Mouse (Mus musculus) heart, embryonic 12.5 days (tissue): ENCODE results near the gene Astn1. TPM values are rescaled to one million over a fixed set of nuclear protein-coding genes. Genes with fewer than 3 reads are reported as not detected.
A peak's percentile ranks its signal among the peaks of the same experiment; 100 is the strongest.

Experiments
- ATAC-seq: fragments of 200-750 bp; cut with Nextera tagmentation; 2 replicates; pipeline ENCODE4 v1.8.0; 2017; ENCODE audit warnings: moderate TSS enrichment, moderate library complexity; ENCODE audit not compliant: insufficient number of reproducible peaks, low FRiP score
- H3K27ac ChIP-seq: fragments of 300-500 bp; sonication (generic); 2 replicates; pipeline ENCODE4 v1.5.1; 2016; ENCODE audit warnings: mild to moderate bottlenecking, moderate library complexity; ENCODE audit not compliant: poor library complexity, severe bottlenecking
- H3K27me3 ChIP-seq: fragments of 300-500 bp; sonication (generic); replicated peaks from 2 replicates; pipeline ENCODE4 v1.6.1; 2016; ENCODE audit warnings: mild to moderate bottlenecking, moderate library complexity
- H3K36me3 ChIP-seq: fragments of 300-500 bp; sonication (generic); 2 replicates; pipeline ENCODE4 v1.6.1; 2016; ENCODE audit warnings: mild to moderate bottlenecking, moderate library complexity
- H3K4me1 ChIP-seq: fragments of 300-500 bp; sonication (generic); replicated peaks from 2 replicates; pipeline ENCODE4 v1.6.1; 2016; ENCODE audit warnings: mild to moderate bottlenecking
- H3K4me2 ChIP-seq: fragments of 300-500 bp; sonication (generic); 2 replicates; pipeline ENCODE4 v1.6.1; 2016; ENCODE audit warnings: mild to moderate bottlenecking, moderate library complexity
- H3K4me3 ChIP-seq: fragments of 300-500 bp; sonication (generic); 2 replicates; pipeline ENCODE4 v1.5.1; 2016; ENCODE audit warnings: mild to moderate bottlenecking
- H3K9ac ChIP-seq: fragments of 300-500 bp; sonication (generic); 2 replicates; pipeline ENCODE4 v1.6.1; 2016; ENCODE audit warnings: mild to moderate bottlenecking, moderate library complexity
- H3K9me3 ChIP-seq: fragments of 300-500 bp; sonication (generic); replicated peaks from 2 replicates; pipeline ENCODE4 v1.6.1; 2016; ENCODE audit warnings: mild to moderate bottlenecking, moderate library complexity
- WGBS: fragments of 180-500 bp; shearing (Covaris S2); methylation state at CpG from one replicate; pipeline ENCODE4 v1.1.7; 2016; 5-methylcytosine and 5-hydroxymethylcytosine counted together
- polyA plus RNA-seq: library from polyadenylated mRNA; unstranded; fragments of >200 nt; fragmentation: Nextera tagmentation; extraction: Ambion mirVana; gene quantifications from 2 replicates; pipeline ENCODE4 v1.2.1, GENCODE M21; 2016

Astn1 gene
- polyA plus RNA-seq, 1 experiment from 2014 or later = 1.7 TPM

DNA sequence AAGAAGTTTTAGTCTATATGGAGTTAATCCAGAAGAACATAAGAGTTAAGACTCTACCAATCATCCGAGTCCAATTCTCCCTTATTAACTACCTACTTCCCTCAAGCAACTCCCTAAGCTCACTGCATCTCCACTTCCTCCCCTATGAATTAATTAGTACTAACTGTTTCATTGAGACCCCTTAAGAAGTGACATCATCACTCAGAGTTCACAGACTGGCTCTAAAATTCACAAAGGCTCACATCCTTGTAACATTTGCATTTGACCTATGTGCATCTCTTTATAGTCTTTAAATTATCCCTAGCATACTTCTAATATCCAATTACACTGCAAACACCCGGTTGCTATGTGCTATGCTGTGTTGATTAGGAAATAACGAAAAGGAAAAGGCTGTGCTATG is 174.1 kb downstream of the Astn1 start:
- no peaks in the 10 kb centered on the region for H3K4me1 ChIP-seq
- no peak for ATAC-seq
- no peaks in the 10 kb centered on the region for H3K9me3 ChIP-seq
- H3K36me3 ChIP-seq = no peaks in the 10 kb centered on the region
- no peak overlapping the region for H3K4me3 ChIP-seq
- H3K27me3 ChIP-seq = no peaks in the 10 kb centered on the region
- H3K27ac ChIP-seq = no peak overlapping the region
- H3K4me2 ChIP-seq = no peak overlapping the region
- no peak overlapping the region for H3K9ac ChIP-seq
- 76% methylated on average over 3 of the region's 3 CpGs for WGBS

DNA sequence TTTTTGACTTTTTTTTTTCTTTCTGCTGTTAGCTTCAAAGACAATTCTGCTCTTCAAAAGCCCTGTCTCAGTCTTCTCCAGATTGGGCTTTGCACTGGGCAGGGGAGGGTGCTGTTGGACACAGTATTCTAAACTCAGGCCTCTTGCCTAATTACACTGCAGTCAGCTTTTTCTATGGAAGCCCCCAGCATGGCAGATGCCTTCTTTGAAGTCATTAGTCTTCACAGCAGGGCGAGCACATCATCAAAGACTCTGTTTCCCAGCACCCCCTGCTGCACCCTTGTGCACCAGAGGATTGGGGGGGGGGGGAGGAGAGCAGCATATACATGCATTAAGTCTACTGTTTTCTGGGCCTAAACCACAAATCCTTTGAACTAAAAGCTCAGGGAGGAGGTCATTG is 174.8 kb downstream of the Astn1 start:
- no peaks in the 10 kb centered on the region for H3K36me3 ChIP-seq
- WGBS = 50% methylated on average over 1 of the region's 1 CpGs
- no peak overlapping the region for H3K4me3 ChIP-seq
- ATAC-seq = no peak
- H3K4me1 ChIP-seq = no peaks in the 10 kb centered on the region
- H3K9me3 ChIP-seq = no peaks in the 10 kb centered on the region
- no peak overlapping the region for H3K9ac ChIP-seq
- no peaks in the 10 kb centered on the region for H3K27me3 ChIP-seq
- H3K4me2 ChIP-seq = no peak overlapping the region
- H3K27ac ChIP-seq = no peak overlapping the region

DNA sequence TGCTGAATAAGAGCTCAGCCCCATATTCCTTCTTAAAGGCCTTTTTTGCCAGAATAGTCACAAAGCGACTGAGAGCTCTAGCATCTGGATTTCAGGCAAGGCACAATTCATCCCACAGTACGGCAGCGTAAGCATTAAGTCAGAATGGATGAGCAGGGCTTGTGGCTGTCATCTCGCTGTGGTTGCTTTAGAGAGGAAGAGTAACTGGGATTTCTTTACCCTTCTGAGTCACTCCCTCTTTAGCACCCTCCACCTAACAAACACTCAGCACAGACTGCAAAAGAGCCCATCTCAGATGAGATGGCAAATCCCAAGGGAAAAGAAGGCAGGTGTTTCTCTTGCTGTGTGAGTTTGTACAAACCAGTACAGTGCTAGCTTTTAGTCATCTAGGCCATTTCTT is 183.0 kb downstream of the Astn1 start:
- Histone ChIP-seq H3K4me1 (peaks cover 5% of the 10 kb centered on the region; the same call in 1 of the 2 replicates), H3K4me2 (no peak overlapping the region), H3K4me3 (no peak overlapping the region), H3K9ac (no peak overlapping the region), H3K9me3 (no peaks in the 10 kb centered on the region), H3K27me3 (no peaks in the 10 kb centered on the region), H3K36me3 (no peaks in the 10 kb centered on the region), H3K27ac (no peak overlapping the region)
- WGBS = 80% methylated on average over 4 of the region's 4 CpGs
- no peak for ATAC-seq

DNA sequence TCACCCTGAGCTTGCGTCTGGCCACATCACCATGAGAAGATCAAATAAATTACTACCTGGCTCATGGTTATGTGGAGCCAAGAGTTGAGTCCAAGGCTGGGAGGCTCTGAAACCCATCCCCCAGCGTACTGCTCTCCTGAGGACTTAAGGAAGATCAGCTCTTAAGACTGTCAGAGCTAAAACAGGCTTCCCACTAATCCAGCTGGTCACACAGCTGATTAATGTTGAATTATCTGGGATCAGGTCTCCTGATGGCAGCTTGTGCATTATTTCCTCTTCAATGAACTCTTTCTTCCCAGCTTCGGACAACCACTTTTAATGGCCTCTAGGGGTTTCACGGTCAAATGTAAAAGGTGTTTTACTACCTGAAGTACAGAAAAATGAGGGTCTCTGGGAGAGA is 184.4 kb downstream of the Astn1 start:
- no peak overlapping the region for H3K9ac ChIP-seq
- H3K4me1 ChIP-seq = peaks cover 5% of the 10 kb centered on the region; the same call in 1 of the 2 replicates
- H3K36me3 ChIP-seq = no peaks in the 10 kb centered on the region
- no peak overlapping the region for H3K4me3 ChIP-seq
- no peaks in the 10 kb centered on the region for H3K27me3 ChIP-seq
- H3K27ac ChIP-seq = no peak overlapping the region
- no peak overlapping the region for H3K4me2 ChIP-seq
- WGBS = 67% methylated on average over 4 of the region's 4 CpGs
- ATAC-seq = no peak
- H3K9me3 ChIP-seq = no peaks in the 10 kb centered on the region

DNA sequence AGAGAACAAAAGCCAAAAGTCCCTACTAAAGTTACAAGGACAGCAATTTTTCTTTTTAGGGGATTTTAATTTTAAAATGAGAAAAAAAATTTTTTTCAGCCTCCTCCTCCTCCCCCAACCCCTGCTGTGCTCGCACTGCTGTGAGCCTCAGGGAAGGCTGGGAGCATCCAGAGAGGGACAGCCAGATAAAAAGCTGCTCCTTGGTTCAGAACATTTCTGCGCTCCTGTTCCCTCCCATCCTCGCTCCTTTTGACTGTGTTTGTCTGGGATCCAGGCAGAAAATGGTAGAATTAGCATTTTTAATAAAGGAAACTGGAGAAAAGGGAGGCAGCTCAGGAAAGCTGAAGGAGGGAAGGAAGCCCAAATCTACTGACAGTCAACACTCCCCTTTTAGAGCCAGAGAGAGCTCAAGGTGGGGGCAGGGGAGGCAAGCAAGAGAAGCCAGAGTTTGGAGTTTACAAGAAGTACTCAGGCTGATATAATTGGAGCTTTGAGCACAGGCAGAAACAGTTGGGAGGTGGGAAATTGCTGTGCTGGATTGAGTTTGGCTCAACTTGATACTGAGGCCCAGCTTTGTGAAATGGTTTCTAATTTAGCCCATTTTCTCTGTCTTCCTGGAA is 185.6 kb downstream of the Astn1 start:
- no peak for ATAC-seq
- H3K27ac ChIP-seq = no peak overlapping the region
- H3K4me3 ChIP-seq = no peak overlapping the region
- H3K9ac ChIP-seq = no peak overlapping the region
- no peaks in the 10 kb centered on the region for H3K27me3 ChIP-seq
- peaks cover 14% of the 10 kb centered on the region for H3K4me1 ChIP-seq
- H3K4me2 ChIP-seq = no peak overlapping the region
- no peaks in the 10 kb centered on the region for H3K36me3 ChIP-seq
- 26% methylated on average over 3 of the region's 3 CpGs for WGBS
- H3K9me3 ChIP-seq = no peaks in the 10 kb centered on the region

DNA sequence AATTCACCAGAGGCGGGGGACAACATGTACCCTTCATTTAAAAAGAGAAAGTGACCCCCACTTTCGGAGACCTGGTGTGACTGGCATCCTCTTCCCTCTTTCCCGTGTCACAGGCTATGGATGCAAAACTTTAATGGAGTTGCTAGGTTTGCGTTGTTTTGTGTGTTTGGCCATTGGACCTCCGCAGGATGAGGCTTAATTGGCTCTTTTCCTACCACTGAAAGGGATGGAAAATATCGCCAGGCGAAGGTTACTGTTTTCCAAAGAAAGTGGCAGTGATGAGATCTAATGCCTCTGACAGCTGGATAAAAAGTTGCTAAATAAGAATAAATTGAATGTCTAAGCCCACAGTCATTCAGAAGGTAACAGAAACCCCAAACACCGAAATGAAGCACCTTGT is 186.2 kb downstream of the Astn1 start:
- no peak overlapping the region for H3K4me3 ChIP-seq
- 77% methylated on average over 8 of the region's 8 CpGs for WGBS
- no peak overlapping the region for H3K4me2 ChIP-seq
- H3K9me3 ChIP-seq = no peaks in the 10 kb centered on the region
- H3K36me3 ChIP-seq = no peaks in the 10 kb centered on the region
- H3K9ac ChIP-seq = no peak overlapping the region
- peaks cover 18% of the 10 kb centered on the region for H3K4me1 ChIP-seq
- H3K27me3 ChIP-seq = no peaks in the 10 kb centered on the region
- no peak for ATAC-seq
- no peak overlapping the region for H3K27ac ChIP-seq

DNA sequence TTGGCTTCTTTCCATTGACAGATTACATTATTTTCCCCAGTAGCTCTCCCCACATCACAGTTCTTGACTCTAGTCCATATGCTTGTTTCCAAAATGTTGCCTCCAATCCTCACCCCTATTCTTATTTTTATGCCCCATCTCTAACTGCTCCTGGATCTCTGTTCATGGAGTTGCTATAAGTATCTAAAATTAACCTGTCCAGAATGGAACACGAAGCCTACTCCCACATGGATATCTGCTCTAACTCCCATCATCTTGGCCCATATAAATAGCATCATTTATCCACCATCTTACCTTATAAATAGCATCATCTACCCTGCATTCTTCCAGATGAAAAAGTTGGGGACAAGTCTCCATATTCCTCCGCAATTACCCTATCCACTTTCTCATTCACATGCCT is 187.5 kb downstream of the Astn1 start:
- no peaks in the 10 kb centered on the region for H3K27me3 ChIP-seq
- ATAC-seq = no peak
- H3K4me3 ChIP-seq = no peak overlapping the region
- no peaks in the 10 kb centered on the region for H3K9me3 ChIP-seq
- H3K4me2 ChIP-seq = no peak overlapping the region
- 85% methylated on average over 2 of the region's 2 CpGs for WGBS
- H3K9ac ChIP-seq = no peak overlapping the region
- no peak overlapping the region for H3K27ac ChIP-seq
- H3K36me3 ChIP-seq = no peaks in the 10 kb centered on the region
- H3K4me1 ChIP-seq = peaks cover 30% of the 10 kb centered on the region

DNA sequence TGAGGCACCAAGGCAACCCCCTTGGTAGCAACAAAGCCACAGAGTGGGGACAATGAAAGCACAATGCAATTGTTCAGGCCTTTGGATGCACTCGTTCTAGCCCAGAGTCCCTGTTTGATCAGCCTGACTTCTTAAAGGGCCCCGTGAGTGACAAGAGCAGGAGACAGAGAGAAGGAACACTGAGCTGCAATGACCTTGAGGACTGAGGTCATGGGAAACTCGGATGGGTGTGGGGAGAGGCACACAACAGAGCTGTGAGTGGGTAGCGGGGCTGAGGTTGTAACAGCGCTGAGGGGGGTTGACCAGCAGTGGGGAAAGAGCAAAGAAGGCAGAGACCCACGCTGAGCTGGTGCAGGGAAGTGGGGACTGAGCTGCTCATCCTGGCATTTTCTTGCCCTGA is 189.9 kb downstream of the Astn1 start:
- H3K4me2 ChIP-seq = no peak overlapping the region
- no peaks in the 10 kb centered on the region for H3K36me3 ChIP-seq
- no peak overlapping the region for H3K27ac ChIP-seq
- no peak for ATAC-seq
- WGBS = 46% methylated on average over 6 of the region's 6 CpGs
- no peak overlapping the region for H3K9ac ChIP-seq
- no peak overlapping the region for H3K4me3 ChIP-seq
- peaks cover 33% of the 10 kb centered on the region for H3K4me1 ChIP-seq
- H3K9me3 ChIP-seq = no peaks in the 10 kb centered on the region
- no peaks in the 10 kb centered on the region for H3K27me3 ChIP-seq

DNA sequence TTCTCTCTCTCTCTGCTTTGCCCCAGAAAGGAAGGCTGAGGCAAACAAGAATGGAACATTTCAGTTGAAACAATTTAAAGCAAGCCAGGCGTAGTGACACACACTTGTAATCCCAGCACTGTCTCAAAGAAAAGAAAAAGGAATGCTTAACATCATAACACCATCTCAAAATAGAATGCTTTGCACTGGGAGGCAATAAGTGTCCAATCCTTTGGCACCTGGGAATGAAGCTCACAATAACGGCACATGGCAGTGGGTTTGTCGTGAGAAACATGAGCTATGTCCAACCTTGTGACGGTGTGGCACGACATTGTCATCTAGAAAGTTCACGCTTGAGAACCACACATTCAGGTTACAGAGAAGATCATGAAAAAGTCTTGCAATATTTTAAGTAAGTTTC is 191.3 kb downstream of the Astn1 start:
- WGBS = 73% methylated on average over 6 of the region's 6 CpGs
- Histone ChIP-seq H3K4me3 (peak overlapping the region; percentile 34; the same call in 1 of the 2 replicates), H3K9me3 (no peaks in the 10 kb centered on the region), H3K27ac (peak overlapping the region; percentile 79; the same call in 1 of the 2 replicates), H3K4me2 (peak overlapping the region; percentile 61), H3K4me1 (peaks cover 28% of the 10 kb centered on the region), H3K36me3 (no peaks in the 10 kb centered on the region), H3K27me3 (no peaks in the 10 kb centered on the region), H3K9ac (no peak overlapping the region)
- no peak for ATAC-seq

DNA sequence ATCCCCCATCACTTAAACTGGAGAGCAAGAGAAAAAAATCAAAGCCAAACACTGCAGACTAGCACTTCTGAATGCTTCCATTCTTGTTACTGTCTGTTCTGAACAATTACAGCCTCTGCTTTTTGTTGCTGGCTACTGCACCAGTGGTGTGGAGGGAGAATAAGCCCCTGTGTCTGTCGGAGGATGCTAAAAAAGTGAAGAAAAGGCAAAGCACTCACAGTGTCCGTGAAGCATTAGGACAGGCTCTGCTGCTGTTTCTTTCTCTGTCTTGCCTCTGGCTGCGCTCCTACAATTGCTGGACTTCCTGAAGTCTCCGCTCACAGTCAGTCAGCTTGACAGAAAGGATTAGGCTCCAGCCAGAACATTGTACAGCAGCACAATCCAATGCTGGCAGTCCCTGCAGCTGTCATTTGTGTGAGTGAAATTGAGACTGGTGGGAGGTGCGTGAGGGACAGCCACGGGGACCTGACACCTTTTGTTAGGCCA is 192.0 kb downstream of the Astn1 start:
- peak overlapping the region; percentile 56 for H3K9ac ChIP-seq
- WGBS = 21% methylated on average over 6 of the region's 6 CpGs
- H3K4me2 ChIP-seq = peak overlapping the region; percentile 61
- no peaks in the 10 kb centered on the region for H3K27me3 ChIP-seq
- peak overlapping the region; percentile 34 for H3K4me3 ChIP-seq
- H3K9me3 ChIP-seq = no peaks in the 10 kb centered on the region
- peaks cover 28% of the 10 kb centered on the region for H3K4me1 ChIP-seq
- no peaks in the 10 kb centered on the region for H3K36me3 ChIP-seq
- ATAC-seq = peak; percentile 51; the same call in 1 of the 2 replicates
- peak overlapping the region; percentile 79 for H3K27ac ChIP-seq

DNA sequence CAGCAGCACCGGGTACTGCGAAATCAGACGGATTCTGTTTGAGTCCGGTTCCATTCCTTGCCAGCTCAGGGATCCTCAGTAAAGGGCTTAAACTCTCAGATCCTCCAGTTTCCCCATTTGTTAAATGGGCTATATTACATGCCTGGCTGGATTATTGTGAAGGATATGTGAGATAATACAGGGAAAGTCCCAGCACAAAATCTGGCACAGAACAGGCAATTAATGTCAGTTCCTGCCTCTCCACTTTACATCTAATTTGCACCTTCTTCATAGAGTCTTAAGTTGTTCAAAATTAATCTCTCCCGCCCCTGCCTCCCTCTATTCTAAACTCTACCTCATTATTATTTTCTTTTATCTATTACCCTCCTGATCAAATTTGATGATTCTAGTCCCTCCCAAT is 211.1 kb downstream of the Astn1 start:
- Histone ChIP-seq H3K4me2 (no peak overlapping the region), H3K27ac (no peak overlapping the region), H3K36me3 (no peaks in the 10 kb centered on the region), H3K27me3 (no peaks in the 10 kb centered on the region), H3K4me1 (no peaks in the 10 kb centered on the region), H3K4me3 (no peak overlapping the region), H3K9me3 (no peaks in the 10 kb centered on the region), H3K9ac (no peak overlapping the region)
- WGBS = 92% methylated on average over 5 of the region's 5 CpGs
- ATAC-seq = no peak

DNA sequence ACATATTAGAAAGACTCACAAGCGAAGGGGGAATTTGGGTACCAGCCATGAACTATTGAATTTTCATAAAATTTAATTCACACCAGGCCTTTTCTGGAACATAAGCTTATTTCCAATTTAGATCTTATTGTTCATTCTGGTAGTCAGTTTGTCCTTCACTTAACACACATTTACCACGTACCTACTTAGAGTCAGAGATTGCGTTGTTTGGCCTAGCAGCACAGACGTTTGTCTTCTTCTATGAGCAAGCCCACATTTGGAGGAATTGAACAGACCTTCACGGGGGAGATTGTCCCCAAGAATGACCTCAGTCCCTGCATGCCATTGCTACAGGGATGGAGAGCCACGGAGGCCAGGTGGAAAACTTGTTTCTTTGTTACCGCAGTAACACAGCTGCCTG is 211.5 kb downstream of the Astn1 start:
- Histone ChIP-seq H3K4me1 (no peaks in the 10 kb centered on the region), H3K4me3 (no peak overlapping the region), H3K27me3 (no peaks in the 10 kb centered on the region), H3K4me2 (no peak overlapping the region), H3K9ac (no peak overlapping the region), H3K9me3 (no peaks in the 10 kb centered on the region), H3K36me3 (no peaks in the 10 kb centered on the region), H3K27ac (no peak overlapping the region)
- WGBS = 85% methylated on average over 7 of the region's 7 CpGs
- no peak for ATAC-seq
